Mouse (Mus musculus) spleen, postnatal 4 days (tissue): ENCODE measurements around the gene Minos1.

Experiments
- DNase-seq, 2 experiments: peaks; one replicate each; pipeline ENCODE4 v3.0.0; 2022; ENCODE audit warnings: low spot score in 2 of 2

Gene Minos1

GRCm38 (mm10) chr4:139130701-139131549, at the start of gene Minos1:
Gene Minos1 (minus strand): TSS chr4:139131113.
- peak; percentile 96 to 99 for DNase-seq

GRCm38 (mm10) chr4:139179731-139180625, 49.1 kb upstream of the Minos1 start:
- DNase-seq: no peak

- DNase-seq: no peak
These were observed 48.3 kb upstream of the Minos1 start for GRCm38 (mm10) chr4:139179218-139179617.

GRCm38 (mm10) chr4:139178377-139178776, 47.5 kb upstream of the Minos1 start:
- no peak for DNase-seq

GRCm38 (mm10) chr4:139177921-139178320, 47.0 kb upstream of the Minos1 start:
- no peak for DNase-seq

- DNase-seq: no peak
These were observed 45.1 kb upstream of the Minos1 start for GRCm38 (mm10) chr4:139176023-139176422.

GRCm38 (mm10) chr4:139175061-139175971, 44.4 kb upstream of the Minos1 start:
- DNase-seq: no peak

GRCm38 (mm10) chr4:139169748-139170279, 38.9 kb upstream of the Minos1 start:
- no peak for DNase-seq

GRCm38 (mm10) chr4:139168985-139169747, 38.3 kb upstream of the Minos1 start:
- peak; percentile 61 to 73 for DNase-seq

GRCm38 (mm10) chr4:139167107-139167506, 36.2 kb upstream of the Minos1 start:
- DNase-seq: no peak

GRCm38 (mm10) chr4:139166244-139166643, 35.3 kb upstream of the Minos1 start:
- DNase-seq: no peak

- DNase-seq: no peak
These were observed 34.3 kb upstream of the Minos1 start for GRCm38 (mm10) chr4:139165259-139165658.

- DNase-seq: no peak
These were observed 33.2 kb upstream of the Minos1 start for GRCm38 (mm10) chr4:139164082-139164481.

- no peak for DNase-seq
These were observed 30.2 kb upstream of the Minos1 start for GRCm38 (mm10) chr4:139161076-139161475.

GRCm38 (mm10) chr4:139158350-139158749, 27.4 kb upstream of the Minos1 start:
- no peak for DNase-seq

GRCm38 (mm10) chr4:139156538-139156937, 25.6 kb upstream of the Minos1 start:
- DNase-seq: no peak

GRCm38 (mm10) chr4:139154576-139155307, 23.8 kb upstream of the Minos1 start:
- no peak for DNase-seq

- DNase-seq: no peak
These were observed 20.5 kb upstream of the Minos1 start for GRCm38 (mm10) chr4:139151370-139151769.

GRCm38 (mm10) chr4:139146760-139147159, 15.8 kb upstream of the Minos1 start:
- no peak for DNase-seq

- peak in 1 of 2 experiments; percentile 72 for DNase-seq
These were observed 14.2 kb upstream of the Minos1 start for GRCm38 (mm10) chr4:139145156-139145555.
